Comparison of ENCODE assay signal across 21 mouse cellular contexts in genomic region chr11:11561118-11561517, GRCm38 (mm10).
DNase-seq lines count a peak whose midpoint lies in the region; TF ChIP-seq lines count a peak whose summit lies in the region.
"Had no signal": no experiment of that assay in that cellular context is flagged by ENCODE, and none has a peak within 500 bp of the region (broad histone marks: within the 10 kb centered on the region; RNA-seq: fewer than 3 reads in every experiment).

No protein-coding gene starts in this region.

- no peak for TF ChIP-seq CTCF in testis, adult 2 months (IDR thresholded peaks at IDR 0.05; ENCODE audit: control insufficient read depth, insufficient read depth, insufficient replicate concordance, low read depth, low read length)
- no peak for TF ChIP-seq CTCF in CH12.LX (conservative IDR thresholded peaks at IDR 0.05 in 1 of 2, IDR thresholded peaks at IDR 0.05 in 1 of 2; ENCODE audit: low read depth in 2 of 2, low read length in 2 of 2)
- TF ChIP-seq CTCF in layer of hippocampus, adult 2 months (conservative IDR thresholded peaks at IDR 0.05), result no peak

- H3K36me3 ChIP-seq in testis, adult 2 months (ENCODE audit: control insufficient read depth, insufficient read depth, low read length), result no peaks in the 10 kb centered on the region
- H3K36me3 ChIP-seq in CH12.LX (replicated peaks in 1 of 2; ENCODE audit: control insufficient read depth in 1 of 2, insufficient read depth in 1 of 2, low read length in 1 of 2) (peaks cover 6 to 33% of the 10 kb centered on the region in 2 experiments), ES-E14 (ENCODE audit: control insufficient read depth, insufficient read depth, low read length, poor library complexity, severe bottlenecking) (no peaks in the 10 kb centered on the region)
- H3K36me3 ChIP-seq: embryonic facial prominence, embryonic 13.5 days; embryonic facial prominence, embryonic 15.5 days; forebrain, embryonic 10.5 days; forebrain, embryonic 12.5 days had no signal

- H3K9me3 ChIP-seq in CH12.LX (replicated peaks; ENCODE audit: low read length) (no peaks in the 10 kb centered on the region), ES-E14 (ENCODE audit: control insufficient read depth, insufficient read depth, low read depth, low read length) (no peaks in the 10 kb centered on the region)
- H3K9me3 ChIP-seq: embryonic facial prominence, embryonic 13.5 days; embryonic facial prominence, embryonic 15.5 days; forebrain, embryonic 10.5 days; forebrain, embryonic 12.5 days had no signal

- peak overlapping the region; percentile 41 for H3K4me3 ChIP-seq in testis, adult 2 months (ENCODE audit: control insufficient read depth, low read depth, low read length)
- H3K4me3 ChIP-seq in CH12.LX (replicated peaks in 1 of 3; ENCODE audit: low read depth in 2 of 3, low read length in 2 of 3, poor library complexity in 1 of 3), result no peak overlapping the region
- H3K4me3 ChIP-seq in ES-E14 (ENCODE audit: insufficient read depth in 1 of 2, low read depth in 1 of 2, low read length in 2 of 2, poor library complexity in 1 of 2, severe bottlenecking in 1 of 2), result no peak overlapping the region
- H3K4me3 ChIP-seq in layer of hippocampus, adult 2 months, result no peak overlapping the region
- H3K4me3 ChIP-seq: embryonic facial prominence, embryonic 13.5 days; embryonic facial prominence, embryonic 15.5 days; erythroblast, embryonic 14.5 days; forebrain, embryonic 10.5 days; forebrain, embryonic 12.5 days had no signal

- H3K27ac ChIP-seq in testis, adult 2 months (ENCODE audit: control insufficient read depth, insufficient read depth, low read depth, low read length), result no peak overlapping the region
- H3K27ac ChIP-seq in CH12.LX (ENCODE audit: insufficient read depth, low read depth) (no peak overlapping the region), ES-E14 (ENCODE audit: insufficient read depth, low read depth, low read length, poor library complexity, severe bottlenecking) (no peak overlapping the region)
- H3K27ac ChIP-seq in layer of hippocampus, adult 2 months, result no peak overlapping the region
- H3K27ac ChIP-seq: embryonic facial prominence, embryonic 13.5 days; embryonic facial prominence, embryonic 15.5 days; forebrain, embryonic 10.5 days; forebrain, embryonic 12.5 days had no signal

- dilution Hi-C loops in CH12.LX (cut with MboI; ENCODE audit: extremely low pct_ligation_motif_present, extremely low pct_unique_long_range_greater_than_20kb, low sequenced_read_pairs), result no loop called here

- no peak for TF ChIP-seq RAD21 in CH12.LX (IDR thresholded peaks at IDR 0.05; ENCODE audit: low read depth, low read length)

- TF ChIP-seq POLR2A in testis, adult 2 months (IDR thresholded peaks at IDR 0.05; ENCODE audit: control insufficient read depth, low read depth, low read length), result no peak
- TF ChIP-seq POLR2A in CH12.LX (IDR thresholded peaks at IDR 0.05; ENCODE audit: low read depth, low read length), result no peak

- DNase-seq in testis, postnatal 14 days (ENCODE audit: low spot score), result no peak
- DNase-seq in CH12.LX (ENCODE audit: extremely low read depth) (no peak), ES-E14 (ENCODE audit: low read depth, low spot score) (no peak)
- no peak for DNase-seq in c-Kit-positive CD71-positive TER-119-positive erythroid progenitor cells, embryonic 14.5 days (ENCODE audit: low spot score)
- DNase-seq in layer of hippocampus, adult 2 months (ENCODE audit: low spot score in 2 of 2), result no peak
- DNase-seq: adrenal gland, adult 8-10 months; adrenal gland, postnatal 14 days; adrenal gland, postnatal 36 days; cerebellum, adult 11 months; cerebellum, adult 18-20 months; cerebellum, adult 8-10 months; cerebellum, adult 9-11 months; cerebellum, postnatal 14 days; cerebellum, postnatal 36 days; embryo, embryonic 11 days had no signal

- no peak for TF ChIP-seq EP300 in CH12.LX (IDR thresholded peaks at IDR 0.05; ENCODE audit: low read length)

- in situ Hi-C loops in CH12.LX (cut with MboI; ENCODE audit: low pct_ligation_motif_present, low pct_unique_long_range_greater_than_20kb, low sequenced_read_pairs) (loop anchor here (10.0 kb wide), 1 partner anchor 124 kb away; the partner anchor contains the start of gene Ikzf1), ES-E14 (cut with MboI; ENCODE audit: low sequenced_read_pairs in 2 of 2, unreplicated experiment in 2 of 2) (loop anchor here (25.0 kb wide), 1 partner anchor 176 kb away; no protein-coding TSS in a partner anchor)

- H3K27me3 ChIP-seq in testis, adult 2 months (ENCODE audit: control insufficient read depth, insufficient read depth, low read length), result no peaks in the 10 kb centered on the region
- no peaks in the 10 kb centered on the region for H3K27me3 ChIP-seq in CH12.LX (replicated peaks)
- H3K27me3 ChIP-seq: embryonic facial prominence, embryonic 13.5 days; embryonic facial prominence, embryonic 15.5 days; forebrain, embryonic 12.5 days had no signal

- H3K4me1 ChIP-seq in testis, adult 2 months (ENCODE audit: control insufficient read depth, insufficient read depth, low read length), result peaks cover 4% of the 10 kb centered on the region
- H3K4me1 ChIP-seq in CH12.LX (ENCODE audit: control insufficient read depth in 1 of 2, insufficient read depth in 2 of 2) (peaks cover 36 to 83% of the 10 kb centered on the region in 2 experiments), ES-E14 (ENCODE audit: control insufficient read depth in 2 of 2, insufficient read depth in 2 of 2, low read length in 2 of 2, poor library complexity in 1 of 2) (no peaks in the 10 kb centered on the region)
- H3K4me1 ChIP-seq: embryonic facial prominence, embryonic 15.5 days; forebrain, embryonic 10.5 days; forebrain, embryonic 12.5 days had no signal

- H3K79me2 ChIP-seq in CH12.LX (replicated peaks; ENCODE audit: control insufficient read depth, extremely low read depth, insufficient read depth, poor library complexity, severe bottlenecking), result peaks cover 16% of the 10 kb centered on the region

- H3K4me2 ChIP-seq in CH12.LX (ENCODE audit: insufficient read depth, low read depth, poor library complexity, severe bottlenecking), result no peak overlapping the region
- H3K4me2 ChIP-seq: embryonic facial prominence, embryonic 13.5 days; embryonic facial prominence, embryonic 15.5 days; forebrain, embryonic 12.5 days had no signal

- no peak overlapping the region for H3K9ac ChIP-seq in CH12.LX (ENCODE audit: insufficient read depth, low read depth)
- no peak overlapping the region for H3K9ac ChIP-seq in ES-E14 (ENCODE audit: insufficient read depth, low read depth, low read length, poor library complexity, severe bottlenecking)
- H3K9ac ChIP-seq: embryonic facial prominence, embryonic 13.5 days; embryonic facial prominence, embryonic 15.5 days; forebrain, embryonic 12.5 days had no signal

TF ChIP-seq in CH12.LX, 34 proteins besides CTCF, POLR2A, EP300 and RAD21:
- TF ChIP-seq USF2 (conservative IDR thresholded peaks at IDR 0.05; ENCODE audit: low read depth, low read length) (no peak), ZNF384 (IDR thresholded peaks at IDR 0.05; ENCODE audit: low read depth, low read length) (peak; percentile 38; the same call in 1 of the 2 replicates)

TF ChIP-seq in ES-E14, 5 proteins besides CTCF, POLR2A, EP300 and RAD21:
- TF ChIP-seq HCFC1 (IDR thresholded peaks at IDR 0.05; ENCODE audit: borderline replicate concordance, insufficient read depth, low read length) (no peak), ZNF384 (IDR thresholded peaks at IDR 0.05; ENCODE audit: low read depth, low read length) (peak; percentile 71; the same call in 1 of the 2 replicates)
